Mouse (Mus musculus) hindbrain, embryonic 11.5 days (tissue): ENCODE results near the gene Msmb. TPM values are rescaled to one million over a fixed set of nuclear protein-coding genes. Genes with fewer than 3 reads are reported as not detected.
A peak's percentile ranks its signal among the peaks of the same experiment; 100 is the strongest.

Experiments
- ATAC-seq: fragments of 200-750 bp; cut with Nextera tagmentation; 2 replicates; pipeline ENCODE4 v1.8.0; 2017; ENCODE audit warnings: mild to moderate bottlenecking, moderate TSS enrichment, moderate library complexity; ENCODE audit not compliant: low FRiP score
- DNase-seq: peaks from one replicate; pipeline ENCODE4 v3.0.0-alpha.2; 2015; ENCODE audit warnings: low spot score
- H3K27ac ChIP-seq: fragments of 300-500 bp; sonication (generic); 2 replicates; pipeline ENCODE4 v1.5.1; 2014; ENCODE audit warnings: mild to moderate bottlenecking, low read depth, low read length
- H3K27me3 ChIP-seq: fragments of 300-500 bp; sonication (generic); 2 replicates; pipeline ENCODE4 v1.6.1; 2014; ENCODE audit warnings: mild to moderate bottlenecking, low read length, moderate library complexity, mixed read lengths; ENCODE audit not compliant: control insufficient read depth, insufficient read depth
- H3K36me3 ChIP-seq: fragments of 300-500 bp; sonication (generic); 2 replicates; pipeline ENCODE4 v1.6.1; 2014; ENCODE audit warnings: mild to moderate bottlenecking, low read length, moderate library complexity, mixed read lengths; ENCODE audit not compliant: control insufficient read depth, insufficient read depth
- H3K4me1 ChIP-seq: fragments of 300-500 bp; sonication (generic); replicated peaks from 2 replicates; pipeline ENCODE4 v1.6.1; 2014; ENCODE audit warnings: low read length, mixed read lengths; ENCODE audit not compliant: control insufficient read depth, insufficient read depth
- H3K4me2 ChIP-seq: fragments of 300-500 bp; sonication (generic); replicated peaks from 2 replicates; pipeline ENCODE4 v1.6.1; 2014; ENCODE audit warnings: mild to moderate bottlenecking, low read depth, low read length
- H3K4me3 ChIP-seq: fragments of 300-500 bp; sonication (generic); 2 replicates; pipeline ENCODE4 v1.5.1; 2014; ENCODE audit warnings: low read depth, low read length
- H3K9ac ChIP-seq: fragments of 300-500 bp; sonication (generic); 2 replicates; pipeline ENCODE4 v1.6.1; 2014; ENCODE audit warnings: low read depth, low read length
- H3K9me3 ChIP-seq: fragments of 300-500 bp; sonication (generic); 2 replicates; pipeline ENCODE4 v1.6.1; 2016; ENCODE audit warnings: low read length; ENCODE audit not compliant: control insufficient read depth
- WGBS: fragments of 180-500 bp; shearing (Covaris S2); extraction: QIAGEN DNeasy Blood & Tissue Kit; methylation state at CpG from one replicate; pipeline ENCODE4 v1.1.7; 2014; 5-methylcytosine and 5-hydroxymethylcytosine counted together
- polyA plus RNA-seq: library from polyadenylated mRNA; unstranded; fragments of >200 nt; fragmentation: Nextera tagmentation; extraction: Ambion mirVana; gene quantifications from 2 replicates; pipeline ENCODE4 v1.2.1, GENCODE M21; 2014

Msmb gene
- polyA plus RNA-seq, 1 experiment from 2014 or later, result not detected

- no peaks in the 10 kb centered on the region for H3K9me3 ChIP-seq
- peak; percentile 90 for DNase-seq
- peak; percentile 95 for ATAC-seq
- no peaks in the 10 kb centered on the region for H3K27me3 ChIP-seq
- H3K4me2 ChIP-seq, result peak within 1 kb of the TSS; percentile 91
- H3K9ac ChIP-seq, result peak within 1 kb of the TSS; percentile 94
- H3K27ac ChIP-seq, result peak within 1 kb of the TSS; percentile 67; the same call in 1 of the 2 replicates
- peaks cover 4% of the 10 kb centered on the region; the same call in 1 of the 2 replicates for H3K36me3 ChIP-seq
- peak within 1 kb of the TSS; percentile 100 for H3K4me3 ChIP-seq
- WGBS, result under 1% methylated on average over 61 of the region's 77 CpGs
- peaks cover 3% of the 10 kb centered on the region; the same call in 1 of the 2 replicates for H3K4me1 ChIP-seq
Observed at GRCm38 (mm10) chr14:32201791-32202451, 60.1 kb downstream of the Msmb start, which contains the start of the genes Timm23 and Parg. Timm23 (minus strand) TSS chr14:32201898. Parg (plus strand) TSS chr14:32201949.

Other genes with a start within 250 kb of the Msmb start
- 0.18 and 0.23 TPM in 2 replicates for gene Galnt15, start 113.0 kb upstream of the Msmb start, polyA plus RNA-seq
- 12.6 and 17.9 TPM in 2 replicates for gene Oxnad1, start 56.6 kb upstream of the Msmb start, polyA plus RNA-seq
- gene Dph3, start 56.3 kb upstream of the Msmb start, polyA plus RNA-seq, result 83.3 and 84.3 TPM in 2 replicates
- 101 and 103 TPM in 2 replicates for gene Ncoa4, start 17.8 kb downstream of the Msmb start, polyA plus RNA-seq
- 257 and 276 TPM in 2 replicates for gene Timm23, start 59.9 kb downstream of the Msmb start, polyA plus RNA-seq
- gene Parg, start 59.9 kb downstream of the Msmb start, polyA plus RNA-seq, result 62.0 and 69.8 TPM in 2 replicates
- 13.9 and 14.5 TPM in 2 replicates for gene Ogdhl, start 180.0 kb downstream of the Msmb start, polyA plus RNA-seq
- gene 1700024G13Rik, start 246.4 kb downstream of the Msmb start, polyA plus RNA-seq, result 1.4 and 1.6 TPM in 2 replicates